Mouse (Mus musculus) embryonic fibroblast, embryonic 13.5 days (primary cell): ENCODE measurements around the gene Rab8b.

Experiments used
- CTCF ChIP-seq: IDR thresholded peaks from 2 replicates; pipeline ENCODE4 v1.5.1; 2011; ENCODE audit warnings: mild to moderate bottlenecking, control low read depth, low read length, moderate library complexity, borderline replicate concordance; ENCODE audit not compliant: insufficient read depth
- POLR2A ChIP-seq: IDR thresholded peaks from 2 replicates; pipeline ENCODE4 v1.6.1; 2011; ENCODE audit warnings: low read depth, mild to moderate bottlenecking, control low read depth, low read length, moderate library complexity

- no peak for TF ChIP-seq CTCF
- TF ChIP-seq POLR2A = no peak
Observed at GRCm38 (mm10) chr9:66952321-66952720, 32.8 kb upstream of the Rab8b start.
